27 mouse cellular contexts compared by ENCODE assay signal in the genomic region with DNA sequence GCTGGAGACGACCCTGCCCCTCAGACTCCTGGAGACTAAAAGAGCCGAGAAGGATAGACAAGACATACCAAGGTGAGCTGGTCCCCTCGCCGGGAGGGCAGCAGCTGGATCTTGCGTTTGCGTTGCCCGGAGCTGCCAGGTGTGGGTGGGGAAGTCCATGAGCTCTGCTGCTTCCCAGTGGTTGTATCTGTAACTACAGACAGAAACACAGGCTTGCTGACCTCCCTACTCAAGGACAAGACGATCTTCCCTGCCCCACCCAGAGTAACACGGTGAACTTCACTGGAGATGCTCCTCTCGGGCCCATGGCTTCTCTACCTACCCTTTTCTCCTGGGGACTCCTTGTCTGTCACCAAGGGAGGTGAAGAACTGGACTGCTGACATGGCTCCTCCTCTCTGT. TPM values are rescaled to one million over a fixed set of nuclear protein-coding genes. Genes with fewer than 3 reads are reported as not detected.
"Had no signal": no experiment of that assay in that cellular context is flagged by ENCODE, and none has a peak within 500 bp of the region (broad histone marks: within the 10 kb centered on the region; RNA-seq: fewer than 3 reads in every experiment).

No protein-coding gene starts in this region.

- H3K27ac ChIP-seq: kidney, postnatal 0 days; limb, embryonic 15.5 days; liver, embryonic 12.5 days; midbrain, embryonic 15.5 days; neural tube, embryonic 12.5 days; stomach, embryonic 15.5 days had no signal

- DNase-seq: kidney, adult 11 months; kidney, adult 9 months; kidney, postnatal 36 days; lung, embryonic 14.5 days; lung, postnatal 10 days; lung, postnatal 4 days; retina, postnatal 1 day; right cerebral cortex, postnatal 14 days; thymus, adult 18-20 months; thymus, postnatal 25 days had no signal

- H3K4me3 ChIP-seq: limb, embryonic 15.5 days; liver, embryonic 12.5 days; midbrain, embryonic 15.5 days; neural tube, embryonic 12.5 days; stomach, embryonic 15.5 days had no signal

- H3K9me3 ChIP-seq: limb, embryonic 15.5 days; liver, embryonic 12.5 days; midbrain, embryonic 15.5 days; neural tube, embryonic 12.5 days; stomach, embryonic 15.5 days had no signal

- H3K27me3 ChIP-seq: limb, embryonic 15.5 days; liver, embryonic 12.5 days; midbrain, embryonic 15.5 days; neural tube, embryonic 12.5 days; stomach, embryonic 15.5 days had no signal

- H3K4me1 ChIP-seq: limb, embryonic 15.5 days; liver, embryonic 12.5 days; midbrain, embryonic 15.5 days; neural tube, embryonic 12.5 days; stomach, embryonic 15.5 days had no signal

- H3K9ac ChIP-seq: limb, embryonic 15.5 days; liver, embryonic 12.5 days; lung, embryonic 14.5 days; midbrain, embryonic 15.5 days; neural tube, embryonic 12.5 days; stomach, embryonic 15.5 days had no signal

- H3K4me2 ChIP-seq: limb, embryonic 15.5 days; liver, embryonic 12.5 days; lung, embryonic 14.5 days; midbrain, embryonic 11.5 days; midbrain, embryonic 15.5 days; neural tube, embryonic 12.5 days; stomach, embryonic 15.5 days had no signal

- ATAC-seq: liver, embryonic 12.5 days; midbrain, embryonic 15.5 days had no signal

RNA-seq across cellular contexts. Expression of a gene that starts 30.7 kb away (rescaled TPM):
- total RNA-seq: layer of hippocampus, adult 18-20 months; left cerebral cortex, adult 18-20 months; left cerebral cortex, postnatal 14 days; megakaryocyte, adult 5-6 weeks; monocyte, adult 5-6 weeks; neutrophil, adult 5-6 weeks had no signal
- polyA plus RNA-seq: kidney, postnatal 0 days; limb, embryonic 11.5 days; limb, embryonic 15.5 days; liver, embryonic 12.5 days; liver, embryonic 16.5 days; lung, embryonic 14.5 days; midbrain, embryonic 11.5 days; midbrain, embryonic 15.5 days; neural tube, embryonic 12.5 days had no signal

RNA-seq across cellular contexts. Expression of a gene that starts 33.9 kb away (rescaled TPM):
- total RNA-seq: layer of hippocampus, postnatal 10 days; left cerebral cortex, adult 18-20 months; megakaryocyte, adult 5-6 weeks; monocyte, adult 5-6 weeks; neutrophil, adult 5-6 weeks had no signal
- polyA plus RNA-seq: kidney, postnatal 0 days; limb, embryonic 15.5 days; liver, embryonic 16.5 days; lung, embryonic 14.5 days; midbrain, embryonic 11.5 days; midbrain, embryonic 15.5 days; neural tube, embryonic 12.5 days; spleen, adult 2 months had no signal
